Mouse (Mus musculus) CH12.LX (cell line): Measurements from ENCODE around the gene Dlg1. TPM values are rescaled to one million over a fixed set of nuclear protein-coding genes. Genes with fewer than 3 reads are reported as not detected.

Experiments used
- DNase-seq: peaks from one replicate; pipeline ENCODE4 v3.0.0-alpha.2; 2013; ENCODE audit errors: extremely low read depth
- H3K27ac ChIP-seq: 2 replicates; pipeline ENCODE4 v1.5.1; 2012; ENCODE audit warnings: low read depth, mild to moderate bottlenecking, control low read depth, moderate library complexity; ENCODE audit not compliant: insufficient read depth
- H3K27me3 ChIP-seq: replicated peaks from 2 replicates; pipeline ENCODE3; 2012; ENCODE audit warnings: inconsistent platforms
- H3K36me3 ChIP-seq, 2 experiments: replicated peaks in 1 of 2; 2 replicates each; pipeline versions ENCODE3 to v1.6.1; 2012; ENCODE audit warnings: inconsistent platforms in 1 of 2, low read length in 1 of 2, mild to moderate bottlenecking in 1 of 2, mixed read lengths in 1 of 2, moderate library complexity in 1 of 2; ENCODE audit not compliant: control insufficient read depth in 1 of 2, insufficient read depth in 1 of 2
- H3K4me1 ChIP-seq, 2 experiments: 2 replicates each; pipeline ENCODE4 v1.6.1; 2012; ENCODE audit warnings: inconsistent platforms in 1 of 2, moderate library complexity in 1 of 2; ENCODE audit not compliant: insufficient read depth in 2 of 2, control insufficient read depth in 1 of 2
- H3K4me2 ChIP-seq: 2 replicates; pipeline ENCODE4 v1.6.1; 2012; ENCODE audit warnings: low read depth, mild to moderate bottlenecking, control low read depth; ENCODE audit not compliant: poor library complexity, insufficient read depth, severe bottlenecking
- H3K4me3 ChIP-seq, 3 experiments: fragments of 150-350 bp in 1 of 3; sonication (generic) in 1 of 3; replicated peaks in 1 of 3; 2 replicates each; pipeline versions ENCODE3 to v1.5.1; 2011 to 2012; ENCODE audit warnings: low read depth in 2 of 3, low read length in 2 of 3, mild to moderate bottlenecking in 2 of 3, moderate library complexity in 2 of 3, control low read depth in 1 of 3, improper control_type of control experiment in 1 of 3, inconsistent platforms in 1 of 3, mixed read lengths in 1 of 3; ENCODE audit not compliant: poor library complexity in 1 of 3
- H3K79me2 ChIP-seq: replicated peaks from 2 replicates; pipeline ENCODE4 v1.6.1; 2012; ENCODE audit warnings: mild to moderate bottlenecking, moderate library complexity; ENCODE audit not compliant: control insufficient read depth, poor library complexity, insufficient read depth, severe bottlenecking; ENCODE audit errors: extremely low read depth
- H3K9ac ChIP-seq: 2 replicates; pipeline ENCODE4 v1.6.1; 2012; ENCODE audit warnings: low read depth, mild to moderate bottlenecking, control low read depth, moderate library complexity; ENCODE audit not compliant: insufficient read depth
- H3K9me3 ChIP-seq: replicated peaks from 2 replicates; pipeline ENCODE3; 2012; ENCODE audit warnings: low read length, inconsistent platforms, mixed read lengths
- BHLHE40 ChIP-seq: IDR thresholded peaks from 2 replicates; pipeline ENCODE4 v1.6.1; 2011; ENCODE audit warnings: mild to moderate bottlenecking, low read depth, low read length, improper control_type of control experiment
- CHD2 ChIP-seq: IDR thresholded peaks from 2 replicates; pipeline ENCODE4 v1.6.1; 2011; ENCODE audit warnings: low read length, improper control_type of control experiment
- ELF1 ChIP-seq: IDR thresholded peaks from 2 replicates; pipeline ENCODE4 v1.6.1; 2014; ENCODE audit warnings: low read depth, mild to moderate bottlenecking, inconsistent platforms, low read length, improper control_type of control experiment
- JUN ChIP-seq: IDR thresholded peaks from 2 replicates; pipeline ENCODE4 v1.6.1; 2011; ENCODE audit warnings: low read depth, mild to moderate bottlenecking, low read length, improper control_type of control experiment, moderate library complexity; ENCODE audit not compliant: insufficient read depth
- JUND ChIP-seq: conservative IDR thresholded peaks from 2 replicates; pipeline ENCODE4 v1.6.1; 2011; ENCODE audit warnings: low read depth, low read length, improper control_type of control experiment
- MAX ChIP-seq: IDR thresholded peaks from 2 replicates; pipeline ENCODE4 v1.6.1; 2011; ENCODE audit warnings: low read length, improper control_type of control experiment
- MAZ ChIP-seq: IDR thresholded peaks from 2 replicates; pipeline ENCODE4 v1.6.1; 2012; ENCODE audit warnings: low read depth, mild to moderate bottlenecking, inconsistent platforms, low read length, improper control_type of control experiment, moderate library complexity
- MEF2A ChIP-seq: IDR thresholded peaks from 2 replicates; pipeline ENCODE4 v1.6.1; 2014; ENCODE audit warnings: low read depth, mild to moderate bottlenecking, inconsistent platforms, low read length, improper control_type of control experiment, borderline replicate concordance
- MYC ChIP-seq: IDR thresholded peaks from 2 replicates; pipeline ENCODE4 v1.6.1; 2011; ENCODE audit warnings: low read depth, mild to moderate bottlenecking, improper control_type of control experiment, low read length
- PAX5 ChIP-seq: IDR thresholded peaks from 2 replicates; pipeline ENCODE4 v1.6.1; 2012; ENCODE audit warnings: low read length, inconsistent platforms, mixed read lengths
- POLR2A ChIP-seq: IDR thresholded peaks from 2 replicates; pipeline ENCODE4 v1.6.1; 2011; ENCODE audit warnings: low read depth, mild to moderate bottlenecking, improper control_type of control experiment, low read length
- POLR2AphosphoS2 ChIP-seq: IDR thresholded peaks from 2 replicates; pipeline ENCODE4 v1.6.1; 2011; ENCODE audit warnings: low read depth, low read length, improper control_type of control experiment
- SIN3A ChIP-seq: IDR thresholded peaks from 2 replicates; pipeline ENCODE4 v1.6.1; 2012; ENCODE audit warnings: low read length, improper control_type of control experiment, inconsistent platforms
- TBP ChIP-seq: conservative IDR thresholded peaks from 2 replicates; pipeline ENCODE4 v1.6.1; 2011; ENCODE audit warnings: low read depth, low read length, improper control_type of control experiment
- ZC3H11A ChIP-seq: IDR thresholded peaks from 2 replicates; pipeline ENCODE4 v1.6.1; 2012; ENCODE audit warnings: low read depth, mild to moderate bottlenecking, inconsistent platforms, low read length, improper control_type of control experiment
- ZKSCAN1 ChIP-seq: IDR thresholded peaks from 2 replicates; pipeline ENCODE4 v1.6.1; 2012; ENCODE audit warnings: low read depth, inconsistent platforms, low read length, improper control_type of control experiment, borderline replicate concordance
- dilution Hi-C: fragments of 300-500 bp; cut with MboI; formaldehyde crosslinking; loops from 2 replicates; pipeline ENCODE4 v1.14.3; 2020; ENCODE audit warnings: low sequenced_read_pairs; ENCODE audit not compliant: extremely low pct_unique_long_range_greater_than_20kb, extremely low pct_ligation_motif_present
- in situ Hi-C: fragments of 300-500 bp; cut with MboI; formaldehyde crosslinking; loops from 3 replicates; pipeline ENCODE4 v1.14.3; 2019; ENCODE audit warnings: low sequenced_read_pairs, low pct_ligation_motif_present, low pct_unique_long_range_greater_than_20kb, mixed read lengths
- polyA plus RNA-seq: library from polyadenylated mRNA; unstranded; fragments of >175 nt; gene quantifications from 2 replicates; pipeline ENCODE4 v1.2.1, GENCODE M21; 2012; ENCODE audit warnings: low read depth; ENCODE audit not compliant: insufficient read length
- total RNA-seq, 2 experiments: library from RNA; depleted of rRNA; stranded (reverse); fragments of 300-350 nt in 1 of 2; fragments of >200 nt in 1 of 2; gene quantifications; 2 replicates each; pipeline ENCODE4 v1.2.3; 2012 to 2014

Dlg1 gene
- total and polyA plus RNA-seq, 3 experiments: 29.0 to 47.9 (median 37.4) TPM

DNA sequence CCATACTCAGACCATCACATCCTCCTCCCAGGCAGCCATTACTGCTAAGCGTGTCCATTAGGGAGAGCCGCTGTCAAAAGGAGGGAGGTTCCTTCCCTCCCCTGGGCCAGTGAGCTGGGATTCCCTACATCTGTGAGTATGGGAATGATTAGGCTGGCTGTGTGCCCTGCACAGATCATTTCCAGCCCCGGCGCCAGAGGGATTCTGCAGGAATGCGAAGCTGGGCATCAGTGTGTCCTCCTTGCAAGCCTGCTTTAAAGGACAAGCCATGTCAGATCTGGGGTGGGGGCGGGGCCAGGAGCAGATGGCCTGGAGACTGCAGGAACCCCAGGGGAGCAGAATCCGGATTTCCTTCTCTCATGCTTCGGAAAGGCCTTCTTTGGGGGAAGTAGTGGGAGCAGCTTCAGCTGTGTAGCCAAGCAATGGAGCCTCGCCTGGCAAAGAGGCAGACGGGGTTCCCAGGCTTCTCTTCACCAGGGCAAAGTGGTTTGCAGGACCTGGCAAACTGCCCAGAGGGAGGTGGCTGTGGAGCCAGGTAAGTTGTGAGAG, 45.3 kb upstream of the Dlg1 start:
- in situ Hi-C loops: no loop called here
- Histone ChIP-seq H3K79me2 (no peaks in the 10 kb centered on the region), H3K36me3 (no peaks in the 10 kb centered on the region), H3K4me2 (no peak overlapping the region), H3K27me3 (no peaks in the 10 kb centered on the region), H3K4me1 (peaks cover 18 to 24% of the 10 kb centered on the region in 2 experiments), H3K27ac (no peak overlapping the region), H3K4me3 (no peak overlapping the region), H3K9ac (no peak overlapping the region), H3K9me3 (no peaks in the 10 kb centered on the region)
- DNase-seq: no peak
- dilution Hi-C loops: no loop called here
- TF ChIP-seq ZC3H11A (no peak), POLR2A (no peak), POLR2AphosphoS2 (no peak), MYC (no peak), ELF1 (no peak), MAX (no peak), MEF2A (no peak)

DNA sequence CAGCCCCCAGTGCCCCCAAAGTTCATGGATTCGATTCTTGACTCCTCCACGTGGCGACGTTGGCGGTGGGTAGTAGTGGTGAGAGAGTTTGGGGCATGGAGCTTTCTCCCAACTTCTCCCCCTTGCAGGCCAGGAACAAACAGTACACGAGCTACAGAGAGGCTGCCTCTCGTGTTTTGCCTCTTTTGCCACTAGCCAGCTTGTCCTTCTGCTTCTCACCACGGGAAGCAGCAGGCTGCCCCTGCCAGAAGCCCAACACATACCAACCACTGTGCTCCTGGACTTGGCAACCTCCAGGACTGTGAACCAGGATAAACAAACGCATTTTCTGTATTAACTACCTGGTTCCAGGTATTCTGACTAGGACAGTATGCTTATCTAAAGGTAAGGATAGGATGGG, 44.6 kb upstream of the Dlg1 start:
- Histone ChIP-seq H3K79me2 (no peaks in the 10 kb centered on the region), H3K4me1 (peaks cover 18 to 24% of the 10 kb centered on the region in 2 experiments), H3K9me3 (no peaks in the 10 kb centered on the region), H3K36me3 (no peaks in the 10 kb centered on the region), H3K4me3 (no peak overlapping the region), H3K4me2 (no peak overlapping the region), H3K9ac (no peak overlapping the region), H3K27me3 (no peaks in the 10 kb centered on the region), H3K27ac (no peak overlapping the region)
- in situ Hi-C loops (no loop called here), dilution Hi-C loops (no loop called here)
- no peak for TF ChIP-seq MEF2A
- no peak for TF ChIP-seq ZKSCAN1
- no peak for TF ChIP-seq POLR2AphosphoS2
- no peak for TF ChIP-seq JUN
- TF ChIP-seq SIN3A: no peak
- no peak for TF ChIP-seq POLR2A
- no peak for TF ChIP-seq TBP
- TF ChIP-seq CHD2: no peak
- TF ChIP-seq MAX: no peak
- TF ChIP-seq PAX5: no peak
- no peak for TF ChIP-seq JUND
- no peak for TF ChIP-seq MAZ
- TF ChIP-seq ZC3H11A: no peak
- TF ChIP-seq BHLHE40: no peak
- no peak for DNase-seq
